Mouse (Mus musculus) monocyte, adult 5-6 weeks (primary cell): ENCODE measurements around the gene Stk11. TPM values are rescaled to one million over a fixed set of nuclear protein-coding genes. Genes with fewer than 3 reads are reported as not detected.
A peak's percentile ranks its signal among the peaks of the same experiment; 100 is the strongest.

Experiments used
- ATAC-seq: fragments of 153-309, 156-312 bp; replicated peaks from 2 replicates; pipeline ENCODE4 v1.8.0; 2017; ENCODE audit warnings: mild to moderate bottlenecking; ENCODE audit not compliant: low TSS enrichment, insufficient number of reproducible peaks, severe bottlenecking, poor library complexity, low FRiP score
- total RNA-seq: library from RNA; stranded (forward); fragments of 200-1000, 200-491, 200-594 nt; gene quantifications from 3 replicates; pipeline ENCODE4 v1.2.3, GENCODE M21; 2017

The Stk11 gene
- total RNA-seq, 1 experiment from 2014 or later, result 155 TPM

DNA sequence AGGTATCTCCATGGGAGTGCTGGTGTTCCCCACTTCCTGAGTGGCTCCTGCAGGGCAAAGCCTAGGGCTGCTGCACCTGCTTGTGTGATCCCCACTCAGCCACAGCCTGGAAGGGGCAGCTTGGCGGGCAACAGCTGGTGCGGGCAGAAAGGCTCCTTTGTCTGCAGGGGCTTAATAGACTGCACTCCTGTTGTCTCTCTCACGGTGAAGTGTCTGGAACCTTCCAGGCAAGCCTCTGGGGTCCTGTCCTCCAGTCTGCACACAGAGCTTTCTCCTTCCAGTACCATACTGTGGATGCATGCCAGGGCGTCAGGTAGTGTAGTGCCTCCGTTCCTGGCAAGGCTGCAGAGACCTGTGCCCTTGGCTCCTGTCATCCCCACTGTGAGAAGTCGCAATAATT is 2.9 kb downstream of the Stk11 start:
- no peak for ATAC-seq

DNA sequence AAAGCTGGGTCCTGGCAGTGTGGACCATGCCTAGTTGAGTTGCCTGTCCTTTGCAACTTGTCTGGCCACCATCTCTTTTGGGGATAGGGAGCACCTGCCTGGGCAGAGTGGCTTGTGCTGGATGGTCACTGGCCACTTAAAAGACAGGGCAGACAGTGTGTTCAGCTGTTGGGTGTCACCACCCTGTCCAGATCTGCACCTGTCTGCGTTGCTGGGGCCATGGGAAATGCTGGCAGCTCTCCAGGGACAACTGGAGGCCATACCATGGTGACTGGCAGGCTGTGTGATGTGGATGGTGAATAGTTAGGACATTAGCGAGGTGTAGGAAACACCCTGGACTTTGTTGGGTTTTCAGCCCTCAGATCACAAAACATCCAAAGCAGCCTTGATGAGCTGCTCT is 4.5 kb downstream of the Stk11 start:
- ATAC-seq, result no peak

- ATAC-seq, result no peak
Observed at GRCm38 (mm10) chr10:80121639-80122038, 6.0 kb downstream of the Stk11 start.

- ATAC-seq, result no peak
Observed at GRCm38 (mm10) chr10:80123932-80124562, 8.4 kb downstream of the Stk11 start.

DNA sequence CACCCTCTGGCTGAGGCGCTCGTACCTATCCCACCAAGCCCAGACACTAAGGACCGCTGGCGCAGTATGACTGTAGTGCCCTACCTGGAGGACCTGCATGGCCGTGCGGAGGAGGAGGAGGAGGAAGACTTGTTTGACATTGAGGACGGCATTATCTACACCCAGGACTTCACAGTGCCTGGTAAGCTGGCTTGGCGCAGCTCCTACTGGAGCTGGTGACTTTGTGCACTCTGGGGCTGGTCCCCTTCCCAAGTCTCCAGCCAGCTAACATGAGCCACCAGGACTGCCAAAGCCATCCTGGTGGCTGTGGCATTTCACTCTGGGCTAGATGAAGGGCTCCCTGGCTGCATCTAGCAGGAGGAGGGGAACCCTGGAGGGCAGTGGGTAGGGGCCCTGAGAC is 12.3 kb downstream of the Stk11 start:
- ATAC-seq, result no peak

DNA sequence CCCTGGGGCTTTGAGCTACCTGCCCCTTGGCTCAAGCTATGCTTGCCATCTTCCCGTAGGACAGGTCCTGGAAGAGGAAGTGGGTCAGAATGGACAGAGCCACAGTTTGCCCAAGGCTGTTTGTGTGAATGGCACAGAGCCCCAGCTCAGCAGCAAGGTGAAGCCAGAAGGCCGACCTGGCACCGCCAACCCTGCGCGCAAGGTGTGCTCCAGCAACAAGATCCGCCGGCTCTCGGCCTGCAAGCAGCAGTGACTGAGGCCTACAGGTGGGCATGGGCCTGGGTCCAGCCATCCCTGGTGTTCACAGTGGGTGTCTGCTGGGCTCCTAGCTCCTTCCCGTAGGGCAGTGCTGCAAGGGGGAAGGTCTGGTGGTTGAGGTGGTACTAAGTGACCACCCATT is 14.2 kb downstream of the Stk11 start:
- no peak for ATAC-seq

DNA sequence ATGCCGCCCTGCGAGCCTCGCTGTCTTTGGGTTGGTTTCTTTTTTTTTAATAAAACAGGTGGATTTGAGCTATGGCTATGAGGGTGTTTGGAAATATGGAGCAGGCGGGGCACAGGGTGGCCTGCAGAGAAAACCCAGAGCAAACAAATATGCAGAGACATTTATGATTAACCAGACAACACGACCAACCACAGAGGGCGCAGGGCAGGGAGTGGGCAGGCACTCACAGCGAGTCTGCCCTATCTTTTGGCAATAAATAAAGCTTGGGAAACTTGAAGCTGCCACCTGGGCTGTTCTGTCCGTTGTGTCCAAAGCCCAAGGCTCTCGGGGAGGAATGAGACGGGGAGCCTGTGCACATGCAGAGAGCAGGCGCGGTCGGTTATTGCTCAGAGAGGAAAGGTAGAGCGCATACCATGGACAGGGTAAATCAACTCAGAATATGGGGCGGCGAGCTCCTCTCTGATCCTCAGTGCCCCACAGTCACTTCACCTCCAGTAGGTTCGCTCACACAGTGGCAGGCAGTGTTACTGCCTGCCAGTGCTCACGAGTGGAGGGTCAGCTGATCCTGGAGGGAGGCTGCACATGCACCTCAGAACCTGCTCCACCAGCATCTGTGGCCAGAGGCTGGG is 14.9 kb downstream of the Stk11 start:
- no peak for ATAC-seq

GRCm38 (mm10) chr10:80131316-80131951 is 15.8 kb downstream of the Stk11 start:
- ATAC-seq, result no peak

GRCm38 (mm10) chr10:80131952-80132350 is 16.3 kb downstream of the Stk11 start:
- ATAC-seq, result no peak

- peak; percentile 42 for ATAC-seq
Observed at GRCm38 (mm10) chr10:80133226-80133849, 17.7 kb downstream of the Stk11 start.

DNA sequence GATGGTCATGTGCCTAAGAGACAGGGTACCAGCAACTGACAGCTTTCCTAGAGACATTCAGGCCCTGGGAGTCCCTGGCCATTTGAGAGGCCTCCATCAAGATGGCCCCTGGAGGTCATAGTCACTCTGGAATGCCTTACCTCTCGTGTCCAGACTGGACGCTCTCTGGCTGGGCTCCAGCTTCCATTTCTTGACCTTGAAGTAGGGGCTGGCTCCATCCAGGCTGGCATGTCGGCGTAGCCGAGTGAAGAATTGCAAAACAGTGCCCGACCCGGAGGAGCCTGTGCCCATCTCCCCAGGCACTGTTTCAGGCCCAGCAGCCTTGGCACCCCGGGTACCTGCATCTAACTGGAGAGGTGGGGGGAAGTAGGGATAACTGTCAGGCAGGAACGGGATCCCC is 18.8 kb downstream of the Stk11 start:
- ATAC-seq, result no peak

DNA sequence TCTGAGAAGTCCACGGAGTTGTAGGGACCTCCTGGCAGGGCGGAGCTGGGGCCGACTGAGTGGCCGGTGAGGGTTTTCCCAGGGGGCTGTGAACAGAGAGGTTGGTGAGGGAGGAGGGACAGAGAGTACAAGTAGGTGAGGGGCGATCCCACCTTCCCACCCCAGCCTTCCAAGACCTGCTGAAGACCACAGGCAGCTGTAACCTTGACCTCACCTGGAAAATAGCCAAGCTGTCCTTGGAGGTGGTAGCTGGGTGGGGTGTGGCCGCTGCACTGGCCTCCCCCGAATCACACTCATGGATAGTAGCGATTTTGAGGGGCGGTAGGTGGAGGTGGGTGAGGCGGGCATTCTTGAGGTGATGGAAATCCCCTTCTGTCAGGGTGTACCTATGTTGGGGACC is 19.6 kb downstream of the Stk11 start:
- ATAC-seq, result no peak

DNA sequence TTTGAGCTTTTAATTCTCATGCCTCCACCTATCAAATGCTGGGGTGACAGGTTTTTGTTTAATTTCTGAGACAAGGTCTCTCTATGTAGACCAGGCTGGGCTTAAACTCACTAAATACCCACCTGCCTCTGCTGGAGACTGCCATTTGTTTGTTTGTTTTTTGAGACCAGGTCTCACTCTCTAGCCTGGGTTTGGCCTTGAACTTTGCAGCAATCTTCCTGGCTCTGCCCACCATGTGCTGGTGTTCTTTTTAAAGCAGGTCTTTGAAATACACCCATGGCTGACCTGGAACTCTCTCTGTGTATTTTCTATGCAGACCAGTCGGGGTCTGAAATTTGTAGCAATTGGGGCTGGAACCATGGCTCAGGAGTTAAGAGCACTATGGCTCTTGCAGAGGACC is 20.0 kb downstream of the Stk11 start:
- no peak for ATAC-seq

- ATAC-seq, result no peak
Observed at GRCm38 (mm10) chr10:80136179-80136951, 20.8 kb downstream of the Stk11 start.

DNA sequence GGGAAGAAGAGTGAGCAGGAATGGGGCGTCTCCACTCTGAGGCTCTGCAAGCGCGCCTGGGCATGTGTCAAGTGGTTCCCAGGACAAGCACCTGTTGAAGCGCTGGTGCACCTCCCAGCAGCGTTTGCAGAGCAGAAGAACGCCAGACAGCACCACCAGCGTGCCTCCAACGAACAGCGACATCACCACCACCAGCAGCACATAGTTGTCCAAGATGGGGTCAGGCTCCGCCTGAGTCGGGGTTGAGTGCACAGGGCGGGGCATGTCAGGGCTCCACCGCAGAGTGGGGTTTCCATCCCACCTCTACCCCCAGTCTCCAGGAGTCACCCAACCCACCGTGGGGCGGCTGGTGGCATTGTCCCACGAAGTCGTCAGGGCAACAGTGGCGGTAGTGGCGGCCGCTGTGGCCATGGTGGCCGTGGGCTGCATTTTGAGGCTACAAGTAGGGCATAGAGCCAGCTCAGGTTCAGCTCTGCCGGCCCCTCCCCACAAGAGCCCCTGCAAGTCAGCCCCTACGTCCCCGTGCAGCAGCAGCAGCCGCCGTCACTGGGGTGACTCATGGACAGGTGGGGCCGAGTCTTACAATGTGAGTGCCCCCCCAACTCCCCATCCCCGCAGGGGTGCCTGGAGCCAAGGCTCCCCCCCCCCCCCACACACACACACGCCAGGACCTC is 21.5 kb downstream of the Stk11 start:
- ATAC-seq, result no peak

DNA sequence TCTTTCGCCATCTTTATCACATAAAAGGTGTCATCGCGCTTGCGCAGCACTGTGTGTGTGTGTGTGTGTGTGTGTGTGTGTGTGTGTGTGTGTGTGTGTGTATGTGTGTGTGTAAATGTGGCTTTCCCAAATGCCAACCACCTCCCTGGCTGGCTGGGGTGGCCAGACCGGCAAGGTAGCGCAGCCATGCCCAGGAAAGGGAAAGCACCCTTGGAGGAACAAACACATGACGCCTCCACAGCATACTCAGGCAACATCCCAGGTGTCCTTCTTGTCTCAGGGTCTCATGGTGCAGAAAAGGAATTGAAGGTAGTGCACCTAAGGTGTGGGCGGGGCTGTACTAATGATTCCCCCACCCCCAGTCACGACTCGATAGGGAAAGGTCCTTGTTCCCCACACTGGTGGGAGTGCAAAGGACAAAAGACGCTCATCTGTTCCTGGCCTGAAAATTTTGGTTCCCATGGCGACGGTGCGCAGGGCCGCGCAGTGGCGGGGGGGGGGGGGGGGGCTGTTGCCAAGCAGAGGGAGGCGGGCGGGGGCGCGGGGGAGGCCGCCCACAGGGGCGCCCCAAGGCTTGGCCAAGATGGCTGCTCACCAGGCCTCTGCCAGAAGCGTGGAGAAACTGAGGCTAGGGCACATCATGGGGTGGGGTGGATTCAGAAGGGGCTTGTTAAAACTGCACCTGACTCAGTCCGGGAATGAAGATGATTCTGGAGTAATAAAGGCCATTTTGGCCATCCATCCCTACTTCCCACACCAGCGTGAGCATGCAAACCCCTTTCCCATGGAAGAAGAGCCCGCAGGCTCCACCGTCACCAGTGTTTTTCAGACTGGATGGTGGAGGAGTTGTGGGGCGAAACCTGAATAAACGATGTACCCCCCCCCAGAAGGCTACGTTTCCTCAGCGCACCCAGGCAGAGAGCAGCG is 22.3 kb downstream of the Stk11 start:
- ATAC-seq, result no peak

DNA sequence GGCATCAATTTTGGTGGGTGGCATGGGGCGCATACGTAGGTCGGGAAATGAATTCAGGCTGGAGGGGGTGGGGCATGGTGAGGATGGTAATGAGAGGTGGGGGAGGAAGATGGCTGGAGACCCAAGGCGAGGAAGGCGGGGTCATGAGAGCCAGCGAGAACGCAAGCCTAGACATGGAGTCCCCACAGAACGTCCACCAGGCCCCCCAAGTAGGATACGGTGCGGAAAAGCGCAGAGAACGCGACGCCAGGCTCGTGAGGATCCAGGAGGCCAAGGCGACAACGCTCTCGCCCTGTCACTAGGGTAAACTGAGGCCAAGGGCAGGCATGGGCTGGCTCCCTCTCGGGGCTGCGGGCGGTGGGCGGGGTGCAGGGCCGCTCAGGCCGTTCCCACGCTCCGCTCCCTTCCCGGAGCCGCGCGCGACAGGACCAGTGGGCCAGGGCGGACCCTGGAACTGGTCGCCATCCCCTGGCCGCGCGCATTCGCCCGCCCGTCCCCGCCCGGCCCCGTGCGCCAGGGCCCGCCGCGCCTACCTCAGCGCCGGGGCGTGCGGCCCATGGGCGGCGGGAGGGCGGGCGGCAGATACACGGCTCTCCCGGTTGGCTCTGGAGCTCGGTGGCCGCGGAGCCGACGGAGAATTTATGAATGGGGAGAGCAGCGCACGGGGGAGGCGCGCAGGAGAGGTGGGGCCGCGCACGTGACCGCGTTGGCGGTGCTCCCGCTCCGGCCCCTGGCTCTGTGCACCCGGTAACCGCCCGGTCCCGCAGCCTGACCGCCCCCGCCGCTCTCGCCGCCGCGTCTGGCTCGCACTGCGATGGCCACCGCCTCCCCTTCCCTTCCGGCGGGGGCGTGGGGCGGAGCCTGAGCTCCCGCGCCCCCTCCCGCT is 23.2 kb downstream of the Stk11 start, which contains the start of gene Atp5d:
Atp5d (plus strand) TSS at position 80 of the 886 bp plus-strand sequence.
- no peak for ATAC-seq
